8 mouse cellular contexts compared by ENCODE assay signal in the genomic region with DNA sequence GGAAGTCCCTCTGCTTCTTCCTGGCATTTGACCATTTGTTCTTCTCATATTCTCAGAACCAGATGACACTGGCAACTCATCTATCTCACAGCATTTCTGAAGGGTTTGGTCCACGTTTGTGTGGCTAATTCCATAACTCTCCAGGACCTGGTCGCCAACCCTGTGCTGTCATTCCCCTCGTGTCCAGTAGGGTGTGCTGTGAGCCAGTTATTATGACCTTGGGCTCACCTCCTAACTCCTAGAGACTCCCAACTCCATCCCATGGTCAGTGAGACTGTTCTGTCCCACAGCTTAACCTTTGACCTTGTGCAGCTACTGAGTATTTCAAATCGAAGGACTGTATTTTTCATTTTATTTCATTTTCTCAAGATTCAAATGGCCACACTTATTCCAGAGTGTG. TPM values are rescaled to one million over a fixed set of nuclear protein-coding genes. Genes with fewer than 3 reads are reported as not detected.
DNase-seq lines count a peak whose midpoint lies in the region; ATAC-seq and TF ChIP-seq lines count a peak whose summit lies in the region.

No protein-coding gene starts in this region.

- TF ChIP-seq CTCF in liver, postnatal 0 days (IDR thresholded peaks at IDR 0.05; ENCODE audit: low read depth), result peak; percentile 95

- no peak overlapping the region for H3K4me2 ChIP-seq in neural tube, embryonic 15.5 days
- H3K4me2 ChIP-seq in liver, postnatal 0 days (ENCODE audit: low read depth, low read length), result no peak overlapping the region

- no peaks in the 10 kb centered on the region for H3K36me3 ChIP-seq in neural tube, embryonic 15.5 days
- H3K36me3 ChIP-seq in liver, postnatal 0 days (replicated peaks; ENCODE audit: insufficient read depth, low read length), result no peaks in the 10 kb centered on the region

- TF ChIP-seq EP300 in liver, postnatal 0 days (IDR thresholded peaks at IDR 0.05; ENCODE audit: low read depth), result no peak

- H3K9me3 ChIP-seq in neural tube, embryonic 15.5 days (replicated peaks), result no peaks in the 10 kb centered on the region
- no peaks in the 10 kb centered on the region for H3K9me3 ChIP-seq in liver, postnatal 0 days (ENCODE audit: low read length)

- peaks cover 5% of the 10 kb centered on the region for H3K4me1 ChIP-seq in neural tube, embryonic 15.5 days
- H3K4me1 ChIP-seq in liver, postnatal 0 days (ENCODE audit: insufficient read depth), result peaks cover 5% of the 10 kb centered on the region

- no peak overlapping the region for H3K4me3 ChIP-seq in neural tube, embryonic 15.5 days (replicated peaks)
- no peak overlapping the region for H3K4me3 ChIP-seq in liver, postnatal 0 days (ENCODE audit: low read depth, low read length)

- peaks cover 5% of the 10 kb centered on the region; the same call in 1 of the 2 replicates for H3K27me3 ChIP-seq in neural tube, embryonic 15.5 days (replicated peaks)
- H3K27me3 ChIP-seq in liver, postnatal 0 days (ENCODE audit: insufficient read depth, low read length), result no peaks in the 10 kb centered on the region

- no peak overlapping the region for H3K9ac ChIP-seq in neural tube, embryonic 15.5 days (replicated peaks)
- no peak overlapping the region for H3K9ac ChIP-seq in liver, postnatal 0 days (replicated peaks)

- 7% methylated on average over 4 of the region's 4 CpGs for WGBS in neural tube, embryonic 15.5 days
- WGBS in liver, postnatal 0 days (ENCODE audit: insufficient replicate concordance), result 4% methylated on average over 4 of the region's 4 CpGs

- no peak for ATAC-seq in neural tube, embryonic 15.5 days (ENCODE audit: low FRiP score)
- no peak for ATAC-seq in liver, postnatal 0 days

- H3K27ac ChIP-seq in neural tube, embryonic 15.5 days (replicated peaks), result no peak overlapping the region
- no peak overlapping the region for H3K27ac ChIP-seq in liver, postnatal 0 days (ENCODE audit: low read depth)

- peak; percentile 84 for DNase-seq in neural tube, embryonic 10.5 days (ENCODE audit: extremely low spot score, low spot score)
- DNase-seq in c-Kit-positive CD71-negative TER-119-negative erythroid progenitor cells, embryonic 14.5 days (ENCODE audit: low read depth), result peak; percentile 55
- peak; percentile 36 to 65 for DNase-seq in frontal cortex, postnatal 14 days (ENCODE audit: low spot score in 2 of 2)
- peak; percentile 78 for DNase-seq in kidney, postnatal 14 days
- DNase-seq in liver, postnatal 0 days, result peak; percentile 81
- peak; percentile 73 to 80 for DNase-seq in right cerebral cortex, adult 2 months (ENCODE audit: low spot score in 2 of 2)
- peak; percentile 57 for DNase-seq in urinary bladder, adult 2 months (ENCODE audit: low spot score)

RNA-seq across cellular contexts. Expression of a gene that starts 3.6 kb away (rescaled TPM):
- polyA plus RNA-seq in neural tube, embryonic 15.5 days (2015; fragmentation: Nextera tagmentation; extraction: Ambion mirVana), result 0.20 TPM in 1 of 2 replicates, not detected in the other
- not detected in 2 replicates for polyA plus RNA-seq in liver, postnatal 0 days (2015; fragmentation: Nextera tagmentation; extraction: Ambion mirVana)
- not detected in 2 replicates for polyA plus RNA-seq in urinary bladder, adult 2 months (2012; rRNA removed)

RNA-seq across cellular contexts. Expression of a gene that starts 4.4 kb away (rescaled TPM):
- polyA plus RNA-seq in neural tube, embryonic 15.5 days (2015; fragmentation: Nextera tagmentation; extraction: Ambion mirVana), result 48.2 and 50.0 TPM in 2 replicates
- 17.3 and 17.8 TPM in 2 replicates for polyA plus RNA-seq in liver, postnatal 0 days (2015; fragmentation: Nextera tagmentation; extraction: Ambion mirVana)
- polyA plus RNA-seq in urinary bladder, adult 2 months (2012; rRNA removed), result 40.2 and 41.6 TPM in 2 replicates

RNA-seq across cellular contexts. Expression of a gene that starts 29.3 kb away (rescaled TPM):
- 89.0 and 91.1 TPM in 2 replicates for polyA plus RNA-seq in neural tube, embryonic 15.5 days (2015; fragmentation: Nextera tagmentation; extraction: Ambion mirVana)
- 1.6 and 3.4 TPM in 2 replicates for polyA plus RNA-seq in liver, postnatal 0 days (2015; fragmentation: Nextera tagmentation; extraction: Ambion mirVana)
- polyA plus RNA-seq in urinary bladder, adult 2 months (2012; rRNA removed), result 50.7 and 72.3 TPM in 2 replicates

RNA-seq across cellular contexts. Expression of a gene that starts 41.8 kb away (rescaled TPM):
- 114 and 124 TPM in 2 replicates for polyA plus RNA-seq in neural tube, embryonic 15.5 days (2015; fragmentation: Nextera tagmentation; extraction: Ambion mirVana)
- polyA plus RNA-seq in liver, postnatal 0 days (2015; fragmentation: Nextera tagmentation; extraction: Ambion mirVana), result 17.7 and 18.8 TPM in 2 replicates
- 68.7 and 77.1 TPM in 2 replicates for polyA plus RNA-seq in urinary bladder, adult 2 months (2012; rRNA removed)

Comparison
In these comparisons a context has a peak if more than half of its experiments do, and no peak if none do; other contexts are left out.
1. RNA of a gene that starts 29.3 kb away (polyA plus RNA-seq): 89.0 to 91.1 TPM in neural tube, embryonic 15.5 days and 50.7 to 72.3 TPM in urinary bladder, adult 2 months; 1.6 to 3.4 TPM in liver, postnatal 0 days; every median in the first group is over 10 times any median in the second.
2. Peak in every context shown above with its lines, with median percentiles within 50 percentile points of each other: DNase-seq.